Mouse (Mus musculus): ENCODE results near the gene Vegfb. TPM values are rescaled to one million over a fixed set of nuclear protein-coding genes. Genes with fewer than 3 reads are reported as not detected.
A peak's percentile ranks its signal among the peaks of the same experiment; 100 is the strongest.

Gene Vegfb
- polyA plus RNA-seq, 1 experiment from 2014 or later = 46.3 TPM

DNA sequence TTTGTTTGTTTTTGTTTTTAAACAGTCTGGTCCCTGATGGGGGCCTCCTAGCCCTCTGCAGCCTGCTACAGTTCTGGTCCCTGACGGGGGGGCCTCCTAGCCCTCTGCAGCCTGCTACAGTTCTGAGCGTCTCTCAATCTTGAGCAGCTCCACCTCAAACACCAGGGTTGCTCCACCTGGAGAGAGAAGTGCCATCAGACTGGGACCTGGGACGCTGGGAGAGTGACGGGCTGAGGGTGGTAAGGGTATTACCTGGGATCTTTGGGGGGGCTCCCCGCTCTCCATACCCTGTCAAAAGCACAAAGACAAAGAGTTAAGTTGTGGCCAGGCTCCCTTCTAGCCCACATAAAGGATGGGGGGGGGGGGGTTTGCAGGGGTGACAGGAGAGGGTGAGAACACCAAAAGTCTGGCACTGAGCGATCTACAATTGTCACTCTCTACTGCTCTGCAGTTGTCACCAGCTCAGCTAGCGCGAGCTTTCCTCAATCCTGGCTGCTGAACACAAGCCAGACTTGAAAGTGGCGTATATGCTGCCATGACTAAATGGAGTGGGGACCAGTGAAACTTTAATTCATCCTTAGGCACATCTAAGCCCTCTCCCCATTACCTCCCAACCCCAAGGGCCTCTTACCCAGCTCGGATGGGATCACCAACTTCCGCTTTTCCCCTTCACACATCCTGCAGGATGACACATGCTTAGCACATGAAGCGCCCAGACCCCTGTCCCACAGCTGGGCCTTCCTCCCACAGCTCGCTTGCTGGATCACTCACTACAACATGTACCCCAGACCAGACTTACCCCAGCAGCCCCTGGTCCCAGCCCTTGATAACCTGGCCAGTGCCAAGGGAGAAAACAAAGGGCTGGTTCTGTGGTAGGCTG lies 9.5 kb downstream of the Vegfb start:
- WGBS = 81% methylated on average over 13 of the region's 13 CpGs
- Histone ChIP-seq H3K27ac (0 out of 2 replicates have a peak overlapping the region, but pooled peaks have one; percentile 2), H3K4me2 (peak overlapping the region; percentile 68; the same call in 1 of the 2 replicates), H3K36me3 (peaks cover 27% of the 10 kb centered on the region), H3K4me3 (peak overlapping the region; percentile 85; the same call in 1 of the 2 replicates), H3K9me3 (no peaks in the 10 kb centered on the region), H3K27me3 (no peaks in the 10 kb centered on the region), H3K9ac (no peak overlapping the region), H3K4me1 (peaks cover 54% of the 10 kb centered on the region)
- no peak for ATAC-seq (ENCODE audit: insufficient number of reproducible peaks, low FRiP score, low TSS enrichment, low read depth)

DNA sequence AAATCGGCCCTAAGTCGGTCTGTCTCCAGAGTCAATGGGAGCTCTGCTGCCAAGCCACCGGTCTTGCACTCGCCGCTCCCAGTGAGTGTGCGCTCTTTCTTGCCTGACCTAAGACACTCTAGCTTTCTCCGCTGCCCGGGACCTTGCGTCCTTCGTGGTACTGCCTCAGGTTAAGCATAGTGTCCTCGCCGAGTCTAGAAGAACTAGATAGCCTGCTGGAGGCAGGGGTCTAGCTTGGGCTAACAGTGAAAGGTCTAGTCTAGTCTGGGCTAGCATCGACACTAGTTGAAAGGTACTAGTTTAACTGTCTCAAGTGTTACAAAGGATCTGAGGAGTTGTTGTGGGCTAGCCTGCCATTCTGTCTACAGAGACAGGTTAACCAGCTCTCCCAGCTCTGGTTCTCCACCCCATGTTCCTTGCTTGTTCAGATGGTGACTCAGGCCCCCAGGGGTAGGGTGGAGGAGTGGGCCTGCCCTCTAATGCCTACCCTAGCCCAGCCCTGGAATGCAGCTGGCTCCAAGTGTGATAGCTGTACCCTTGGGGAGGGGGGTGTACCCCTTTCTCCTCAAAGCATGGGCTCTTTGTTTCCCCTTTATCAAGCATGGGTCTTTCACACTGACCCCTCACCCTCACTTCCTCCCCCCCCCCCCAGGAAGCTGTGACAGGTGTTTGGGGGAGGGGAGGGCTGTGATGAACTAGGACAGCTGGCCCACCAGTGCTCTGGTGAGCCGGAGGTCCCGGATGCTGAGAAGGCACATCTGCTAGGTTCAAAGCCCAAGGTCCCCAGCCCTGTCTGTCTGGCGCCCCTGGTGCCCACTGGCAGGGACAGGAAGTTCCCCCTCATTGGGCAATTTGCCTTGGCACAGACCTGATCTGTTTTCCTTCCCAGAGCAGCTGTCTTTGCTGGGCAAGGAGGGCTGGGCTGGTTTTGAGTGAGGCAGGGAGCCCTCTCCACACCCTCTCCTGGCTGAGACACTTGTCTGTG lies 11.6 kb downstream of the Vegfb start, which contains the start of gene Plcb3:
Gene Plcb3, minus strand, starts transcription at position 934 of the 985 bp plus-strand sequence.
- H3K4me1 ChIP-seq = peaks cover 56% of the 10 kb centered on the region
- H3K36me3 ChIP-seq = peaks cover 14% of the 10 kb centered on the region
- peak within 1 kb of the TSS; percentile 68 for H3K4me3 ChIP-seq
- peak within 1 kb of the TSS; percentile 67 for H3K9ac ChIP-seq
- no peaks in the 10 kb centered on the region for H3K9me3 ChIP-seq
- WGBS = under 1% methylated on average over 16 of the region's 16 CpGs
- H3K27ac ChIP-seq = peak within 1 kb of the TSS; percentile 89
- peak within 1 kb of the TSS; percentile 82 for H3K4me2 ChIP-seq
- H3K27me3 ChIP-seq = no peaks in the 10 kb centered on the region
- no peak for ATAC-seq (ENCODE audit: insufficient number of reproducible peaks, low FRiP score, low TSS enrichment, low read depth)

DNA sequence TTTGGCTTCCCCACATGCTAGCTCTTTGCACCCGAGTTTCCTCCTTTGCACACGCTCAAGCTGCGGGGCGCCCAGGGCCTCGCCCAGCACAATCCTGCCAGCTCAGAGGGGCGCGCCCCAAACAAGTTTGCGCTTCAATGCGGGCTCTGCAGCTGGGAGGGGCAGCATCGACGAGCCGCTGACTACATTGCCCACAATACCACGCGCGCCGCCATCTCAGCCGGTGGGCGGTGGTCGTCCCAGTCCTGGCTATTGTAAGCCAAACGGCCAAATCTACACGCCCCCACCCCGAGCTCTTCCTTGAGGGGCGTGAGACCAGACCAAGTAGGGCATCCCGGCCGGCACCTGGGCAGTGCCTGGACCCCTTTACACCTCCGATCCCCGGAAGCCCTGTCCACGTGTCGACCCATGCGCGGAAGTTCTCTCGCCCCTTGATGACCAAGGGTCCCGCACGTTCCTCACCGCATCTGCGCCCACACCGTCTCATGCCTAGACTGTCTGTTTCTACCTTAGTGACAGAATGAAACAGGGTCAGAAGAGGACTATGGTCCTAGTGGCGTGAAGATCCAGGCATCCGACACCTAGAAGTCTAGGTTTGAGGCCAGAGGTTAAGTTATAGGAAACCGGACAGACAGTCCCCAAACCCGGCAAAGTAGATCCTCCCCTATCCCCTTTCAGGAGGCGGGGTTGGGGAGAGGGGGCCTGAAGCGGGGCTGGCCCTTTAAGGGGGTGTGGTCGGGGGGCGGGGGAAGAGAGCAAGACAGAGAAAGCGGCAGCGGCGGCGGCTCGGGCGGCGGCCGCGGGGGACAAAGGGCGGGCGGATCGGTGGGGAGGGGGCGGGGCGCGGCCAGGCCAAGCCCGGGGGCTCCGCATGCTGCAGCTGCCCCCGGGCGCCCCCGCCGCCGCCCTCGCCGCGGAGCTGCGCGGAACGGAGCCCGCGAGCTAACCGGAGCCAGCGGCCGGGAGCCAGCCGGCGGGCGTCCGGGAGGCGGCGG lies 12.9 kb downstream of the Vegfb start, which contains the start of gene Ppp1r14b:
Gene Ppp1r14b, plus strand, starts transcription at position 758 of the 995 bp plus-strand sequence.
- under 1% methylated on average over 75 of the region's 84 CpGs for WGBS
- Histone ChIP-seq H3K9me3 (no peaks in the 10 kb centered on the region), H3K4me2 (peak within 1 kb of the TSS; percentile 82), H3K4me1 (peaks cover 64% of the 10 kb centered on the region), H3K27me3 (no peaks in the 10 kb centered on the region), H3K9ac (peak within 1 kb of the TSS; percentile 67), H3K36me3 (peaks cover 14% of the 10 kb centered on the region), H3K4me3 (peak within 1 kb of the TSS; percentile 68), H3K27ac (peak within 1 kb of the TSS; percentile 89)
- peak; percentile 56 for ATAC-seq (ENCODE audit: insufficient number of reproducible peaks, low FRiP score, low TSS enrichment, low read depth)

DNA sequence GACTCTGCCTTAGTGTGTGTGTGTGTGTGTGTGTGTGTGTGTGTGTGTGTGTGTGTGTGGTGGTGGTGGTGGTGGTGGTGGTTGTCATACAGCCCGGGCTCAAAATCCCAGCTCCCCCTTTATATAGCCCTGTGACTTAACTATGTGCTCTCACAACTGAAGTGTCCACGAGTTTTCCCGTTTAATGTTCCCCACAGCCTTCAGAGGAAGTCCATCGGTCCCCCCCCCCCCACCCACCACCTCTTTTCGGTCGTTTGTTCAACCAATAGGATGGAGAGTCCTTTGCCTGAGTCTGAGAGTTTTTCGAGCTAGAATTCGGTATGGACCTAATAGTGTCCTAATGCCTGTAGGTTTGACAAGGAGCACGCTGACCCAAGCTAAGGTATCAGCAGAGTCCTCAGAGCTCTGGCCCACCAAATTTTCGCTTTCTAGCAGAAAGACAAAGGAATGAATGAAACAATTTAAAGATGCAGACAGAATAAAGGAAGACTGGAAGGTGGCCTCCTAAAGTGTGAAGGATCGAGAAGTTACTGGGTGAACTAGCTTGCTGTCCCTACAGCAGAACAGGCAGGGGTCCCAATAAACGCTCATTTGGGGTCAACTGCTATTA lies 13.8 kb downstream of the Vegfb start:
- Histone ChIP-seq H3K9ac (no peak overlapping the region), H3K27ac (peak overlapping the region; percentile 89; the same call in 1 of the 2 replicates), H3K4me1 (peaks cover 64% of the 10 kb centered on the region), H3K4me2 (peak overlapping the region; percentile 82), H3K36me3 (peaks cover 14% of the 10 kb centered on the region), H3K4me3 (peak overlapping the region; percentile 68), H3K9me3 (no peaks in the 10 kb centered on the region), H3K27me3 (no peaks in the 10 kb centered on the region)
- no peak for ATAC-seq (ENCODE audit: insufficient number of reproducible peaks, low FRiP score, low TSS enrichment, low read depth)
- 27% methylated on average over 12 of the region's 12 CpGs for WGBS

DNA sequence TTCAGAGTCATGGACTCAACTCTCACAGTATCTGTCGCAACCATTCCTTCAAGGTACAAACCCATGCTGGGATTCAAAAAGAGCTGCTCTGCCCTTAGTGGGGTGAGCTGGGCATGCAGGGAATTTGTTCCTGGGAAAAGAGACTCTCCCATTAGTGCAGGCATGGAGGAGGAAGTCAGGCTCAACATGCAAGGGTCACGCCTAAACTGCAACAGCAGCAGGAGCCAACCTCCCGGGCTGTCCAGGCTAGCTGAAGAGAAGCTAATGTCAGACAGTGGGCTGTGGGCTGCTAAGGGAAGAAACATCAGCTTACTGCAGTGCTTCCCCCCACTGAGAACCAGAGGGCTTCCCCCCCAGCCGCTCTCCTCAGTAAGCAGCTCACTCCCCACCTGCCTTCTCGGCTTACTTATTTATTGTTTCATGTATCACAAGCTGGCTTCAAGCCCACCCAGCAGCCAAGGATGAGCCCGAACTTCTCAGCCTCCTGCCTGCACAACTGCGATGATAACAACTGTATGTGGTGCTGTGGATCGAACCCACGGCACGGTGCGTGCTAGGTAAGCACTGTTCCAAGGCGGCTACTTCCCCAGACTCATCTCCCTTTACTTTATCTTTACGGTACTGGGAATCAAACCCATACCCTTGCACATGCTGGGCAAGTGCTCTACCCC lies 15.1 kb downstream of the Vegfb start:
- no peak overlapping the region for H3K4me3 ChIP-seq
- no peaks in the 10 kb centered on the region for H3K27me3 ChIP-seq
- H3K27ac ChIP-seq = no peak overlapping the region
- no peaks in the 10 kb centered on the region for H3K9me3 ChIP-seq
- no peak overlapping the region for H3K4me2 ChIP-seq
- ATAC-seq (ENCODE audit: insufficient number of reproducible peaks, low FRiP score, low TSS enrichment, low read depth) = no peak
- no peak overlapping the region for H3K9ac ChIP-seq
- WGBS = 79% methylated on average over 13 of the region's 13 CpGs
- peaks cover 63% of the 10 kb centered on the region for H3K4me1 ChIP-seq
- H3K36me3 ChIP-seq = peaks cover 3% of the 10 kb centered on the region; the same call in 1 of the 2 replicates

DNA sequence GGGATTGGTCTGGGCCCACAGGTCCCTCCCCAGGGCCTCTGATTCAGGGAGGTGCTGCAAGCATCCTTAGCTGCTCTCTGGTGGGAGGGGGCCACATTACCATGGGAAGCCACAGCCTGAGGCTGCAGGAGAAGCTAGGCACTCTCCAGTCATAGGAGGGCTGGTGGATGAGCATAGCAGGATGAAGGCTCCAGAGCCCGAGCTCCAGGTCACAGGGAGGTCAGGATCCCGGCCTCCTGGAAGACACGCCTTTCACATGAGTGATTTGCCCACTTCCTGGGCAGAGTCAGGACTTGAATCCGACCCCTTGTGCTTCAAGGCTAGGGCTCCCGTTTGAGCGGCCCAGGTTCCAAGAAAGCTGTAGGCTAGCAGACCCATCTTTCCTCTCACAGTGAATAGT lies 15.8 kb downstream of the Vegfb start:
- Histone ChIP-seq H3K27me3 (no peaks in the 10 kb centered on the region), H3K9me3 (no peaks in the 10 kb centered on the region), H3K4me3 (no peak overlapping the region), H3K9ac (no peak overlapping the region), H3K36me3 (peaks cover under 1% of the 10 kb centered on the region), H3K4me1 (peaks cover 58% of the 10 kb centered on the region), H3K4me2 (no peak overlapping the region), H3K27ac (no peak overlapping the region)
- WGBS = 37% methylated on average over 6 of the region's 6 CpGs
- ATAC-seq (ENCODE audit: insufficient number of reproducible peaks, low FRiP score, low TSS enrichment, low read depth) = no peak

DNA sequence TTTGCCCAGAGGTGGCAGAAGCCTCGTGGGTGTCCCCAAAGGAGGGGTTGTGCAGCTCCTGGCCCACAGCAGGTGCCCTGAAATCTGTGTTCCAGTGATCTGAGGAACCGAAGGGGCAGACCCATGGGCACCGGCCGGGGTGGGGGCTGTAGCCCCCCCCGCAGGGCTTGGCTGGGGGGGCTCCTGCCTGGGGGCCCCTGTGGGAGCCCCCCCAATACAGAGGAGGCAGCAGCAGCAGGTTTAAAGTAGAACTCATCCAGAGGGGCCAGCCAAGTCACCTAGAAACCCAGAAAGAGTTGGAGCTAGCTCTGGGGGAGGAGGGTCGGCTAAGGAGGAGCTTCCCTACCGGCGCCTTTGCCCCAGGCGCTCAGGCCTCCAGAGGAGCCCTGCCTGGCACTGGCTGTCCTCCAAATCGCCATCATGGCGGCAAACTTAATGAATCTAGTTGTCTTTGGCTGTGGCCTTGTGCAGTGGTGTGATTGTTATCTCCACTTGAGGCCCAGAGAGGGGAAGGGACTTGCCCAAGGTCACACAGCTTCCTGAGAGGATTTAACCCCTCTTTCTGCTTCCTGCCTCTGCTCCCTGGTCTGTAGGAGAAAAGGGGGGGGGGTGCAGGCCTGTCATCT lies 16.9 kb downstream of the Vegfb start:
- peak overlapping the region; percentile 63; the same call in 1 of the 2 replicates for H3K9ac ChIP-seq
- WGBS = 22% methylated on average over 11 of the region's 11 CpGs

DNA sequence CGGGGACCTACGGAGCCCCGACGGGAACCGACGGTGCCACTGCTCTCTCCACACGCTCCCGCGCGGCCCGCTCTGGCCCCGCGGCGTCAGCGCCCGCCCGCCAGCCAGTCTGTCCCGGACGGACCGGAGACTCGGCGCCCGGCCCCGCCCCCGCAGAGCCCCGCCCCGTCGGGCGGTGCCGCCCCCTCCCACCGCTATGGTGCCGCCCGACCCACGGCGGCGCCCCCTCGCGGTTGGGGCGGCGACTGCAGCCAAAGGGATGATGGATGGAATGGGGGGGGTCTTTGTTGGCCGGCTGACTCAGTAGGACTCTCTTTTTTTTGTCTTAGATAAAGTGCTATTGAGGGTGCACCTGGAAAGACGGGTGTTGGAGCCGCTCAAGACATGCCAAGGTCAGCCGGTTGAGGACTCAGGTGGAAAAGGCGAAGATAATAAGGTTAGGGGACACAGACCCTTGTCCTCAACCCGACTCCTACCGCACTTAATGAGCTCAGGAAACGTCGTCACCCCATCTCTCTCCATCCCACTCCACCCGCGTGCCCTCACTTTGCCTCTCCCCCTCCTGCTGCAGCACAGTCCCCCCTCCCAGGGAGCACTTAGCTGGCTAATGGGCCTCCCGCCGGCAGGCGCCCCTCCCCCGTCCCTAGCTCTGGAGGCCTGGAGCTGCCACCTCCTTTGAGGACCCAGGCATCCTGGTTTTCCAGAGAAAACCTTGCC lies 17.6 kb downstream of the Vegfb start:
- Histone ChIP-seq H3K4me2 (peak overlapping the region; percentile 73), H3K4me1 (peaks cover 47% of the 10 kb centered on the region), H3K27me3 (no peaks in the 10 kb centered on the region), H3K9ac (peak overlapping the region; percentile 63), H3K36me3 (peaks cover 19% of the 10 kb centered on the region), H3K4me3 (peak overlapping the region; percentile 67), H3K27ac (peak overlapping the region; percentile 44), H3K9me3 (no peaks in the 10 kb centered on the region)
- 2% methylated on average over 49 of the region's 55 CpGs for WGBS
- peak; percentile 49; the same call in 1 of the 2 replicates for ATAC-seq (ENCODE audit: insufficient number of reproducible peaks, low FRiP score, low TSS enrichment, low read depth)

More for the DNA sequence above, 16.9 kb downstream of the Vegfb start:
- peaks cover 11% of the 10 kb centered on the region for H3K36me3 ChIP-seq
- H3K9me3 ChIP-seq = no peaks in the 10 kb centered on the region
- H3K4me2 ChIP-seq = peak overlapping the region; percentile 73
- H3K4me1 ChIP-seq = peaks cover 47% of the 10 kb centered on the region
- H3K27me3 ChIP-seq = no peaks in the 10 kb centered on the region
- peak overlapping the region; percentile 67 for H3K4me3 ChIP-seq
- ATAC-seq (ENCODE audit: insufficient number of reproducible peaks, low FRiP score, low TSS enrichment, low read depth) = no peak
- H3K27ac ChIP-seq = no peak overlapping the region

DNA sequence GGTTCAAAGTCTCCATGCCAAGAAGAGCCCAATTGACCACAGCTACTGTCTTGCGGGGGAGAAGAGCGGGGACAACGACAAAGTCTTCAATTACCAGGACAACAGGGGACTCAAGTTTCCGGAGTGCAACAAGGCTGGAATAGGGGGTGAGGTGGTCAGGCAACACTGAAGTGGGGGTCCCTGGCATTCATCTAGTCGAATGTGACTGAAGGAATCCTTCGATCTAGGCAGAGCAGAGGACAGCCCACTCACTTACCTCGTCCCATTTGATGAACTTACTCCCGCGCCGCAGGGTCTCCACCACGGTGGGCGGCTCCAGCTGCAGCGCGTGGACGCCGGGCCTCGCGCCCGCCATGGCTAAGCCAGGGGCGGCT lies 18.2 kb downstream of the Vegfb start:
- peaks cover 47% of the 10 kb centered on the region for H3K4me1 ChIP-seq

More for the DNA sequence above, 18.2 kb downstream of the Vegfb start:
- Histone ChIP-seq H3K36me3 (peaks cover 24% of the 10 kb centered on the region), H3K27me3 (no peaks in the 10 kb centered on the region), H3K4me2 (peak overlapping the region; percentile 73), H3K27ac (peak overlapping the region; percentile 44), H3K9ac (peak overlapping the region; percentile 63), H3K4me3 (peak overlapping the region; percentile 67), H3K9me3 (no peaks in the 10 kb centered on the region)
- under 1% methylated on average over 20 of the region's 20 CpGs for WGBS
- ATAC-seq (ENCODE audit: insufficient number of reproducible peaks, low FRiP score, low TSS enrichment, low read depth) = no peak

Measured in limb, embryonic 15.5 days (tissue).